Mouse (Mus musculus): ENCODE results near the gene Rabgap1l. TPM values are rescaled to one million over a fixed set of nuclear protein-coding genes. Genes with fewer than 3 reads are reported as not detected.

The Rabgap1l gene
- polyA plus RNA-seq, 1 experiment from 2014 or later = 12.2 TPM

DNA sequence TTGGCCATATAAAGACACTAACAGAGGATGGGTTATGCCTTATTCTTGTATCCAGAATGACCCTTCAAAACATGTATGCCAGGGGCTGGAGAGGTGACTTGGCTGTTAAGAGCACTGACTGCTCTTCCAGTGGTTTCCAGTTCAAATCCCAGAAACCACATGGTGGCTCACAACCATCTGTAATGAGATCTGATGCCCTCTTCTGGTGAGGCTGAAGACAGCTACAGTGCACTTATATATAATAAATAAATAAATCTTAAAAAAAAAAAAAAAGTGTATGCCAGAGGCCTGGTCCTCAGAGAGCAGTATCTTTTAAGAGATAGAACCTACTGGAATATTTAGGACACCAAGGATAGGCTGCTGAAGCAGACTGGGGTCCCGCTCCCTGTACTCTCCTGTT is 414.6 kb downstream of the Rabgap1l start:
- Histone ChIP-seq H3K9ac (ENCODE audit: low read length) (no peak overlapping the region), H3K9me3 (ENCODE audit: control insufficient read depth, low read length) (no peaks in the 10 kb centered on the region), H3K27me3 (ENCODE audit: control insufficient read depth, insufficient read depth, low read length) (no peaks in the 10 kb centered on the region), H3K27ac (ENCODE audit: low read depth, low read length) (no peak overlapping the region), H3K36me3 (ENCODE audit: control insufficient read depth, insufficient read depth, low read length) (no peaks in the 10 kb centered on the region), H3K4me1 (ENCODE audit: control insufficient read depth, insufficient read depth, low read length) (no peaks in the 10 kb centered on the region), H3K4me2 (no peak overlapping the region), H3K4me3 (ENCODE audit: low read depth, low read length) (no peak overlapping the region)
- ATAC-seq (ENCODE audit: low FRiP score) = 0 out of 2 replicates have a peak, but pooled peaks have one; percentile 30
- no peak for DNase-seq (ENCODE audit: low spot score, missing footprints)
- WGBS = 90% methylated on average over 1 of the region's 1 CpGs

GRCm38 (mm10) chr1:160377337-160378336 is 415.4 kb downstream of the Rabgap1l start:
- no peak overlapping the region for H3K4me3 ChIP-seq (ENCODE audit: low read depth, low read length)
- no peak for DNase-seq (ENCODE audit: low spot score, missing footprints)
- 0 out of 2 replicates have a peak, but pooled peaks have one; percentile 52 for ATAC-seq (ENCODE audit: low FRiP score)
- no peaks in the 10 kb centered on the region for H3K36me3 ChIP-seq (ENCODE audit: control insufficient read depth, insufficient read depth, low read length)
- H3K4me2 ChIP-seq = no peak overlapping the region
- no peaks in the 10 kb centered on the region for H3K9me3 ChIP-seq (ENCODE audit: control insufficient read depth, low read length)
- H3K27me3 ChIP-seq (ENCODE audit: control insufficient read depth, insufficient read depth, low read length) = no peaks in the 10 kb centered on the region
- no peak overlapping the region for H3K27ac ChIP-seq (ENCODE audit: low read depth, low read length)
- WGBS = 66% methylated on average over 10 of the region's 10 CpGs
- H3K9ac ChIP-seq (ENCODE audit: low read length) = no peak overlapping the region
- H3K4me1 ChIP-seq (ENCODE audit: control insufficient read depth, insufficient read depth, low read length) = no peaks in the 10 kb centered on the region

DNA sequence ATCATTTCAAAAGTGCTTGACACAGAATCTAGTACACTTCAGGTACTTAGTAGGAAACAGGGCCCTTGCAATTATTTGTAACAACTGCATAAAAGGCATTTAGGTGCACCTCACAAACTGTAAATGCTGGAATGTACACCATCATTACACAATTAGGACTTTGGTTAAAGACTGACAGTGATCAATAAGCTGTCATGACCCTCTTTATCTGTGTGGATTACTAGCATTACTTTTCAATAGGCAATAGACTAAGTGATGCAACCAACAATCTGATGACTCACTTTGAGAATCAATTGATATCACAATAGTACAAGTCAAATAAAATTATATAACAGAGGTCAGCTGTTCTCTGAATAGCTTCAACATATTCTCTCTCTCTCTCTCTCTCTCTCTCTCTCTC is 418.5 kb downstream of the Rabgap1l start:
- H3K9ac ChIP-seq (ENCODE audit: low read length) = no peak overlapping the region
- H3K4me2 ChIP-seq = no peak overlapping the region
- H3K4me3 ChIP-seq (ENCODE audit: low read depth, low read length) = no peak overlapping the region
- no peaks in the 10 kb centered on the region for H3K4me1 ChIP-seq (ENCODE audit: control insufficient read depth, insufficient read depth, low read length)
- no peak for DNase-seq (ENCODE audit: low spot score, missing footprints)
- no peaks in the 10 kb centered on the region for H3K36me3 ChIP-seq (ENCODE audit: control insufficient read depth, insufficient read depth, low read length)
- no peaks in the 10 kb centered on the region for H3K9me3 ChIP-seq (ENCODE audit: control insufficient read depth, low read length)
- no peaks in the 10 kb centered on the region for H3K27me3 ChIP-seq (ENCODE audit: control insufficient read depth, insufficient read depth, low read length)
- no peak overlapping the region for H3K27ac ChIP-seq (ENCODE audit: low read depth, low read length)
- ATAC-seq (ENCODE audit: low FRiP score) = no peak

DNA sequence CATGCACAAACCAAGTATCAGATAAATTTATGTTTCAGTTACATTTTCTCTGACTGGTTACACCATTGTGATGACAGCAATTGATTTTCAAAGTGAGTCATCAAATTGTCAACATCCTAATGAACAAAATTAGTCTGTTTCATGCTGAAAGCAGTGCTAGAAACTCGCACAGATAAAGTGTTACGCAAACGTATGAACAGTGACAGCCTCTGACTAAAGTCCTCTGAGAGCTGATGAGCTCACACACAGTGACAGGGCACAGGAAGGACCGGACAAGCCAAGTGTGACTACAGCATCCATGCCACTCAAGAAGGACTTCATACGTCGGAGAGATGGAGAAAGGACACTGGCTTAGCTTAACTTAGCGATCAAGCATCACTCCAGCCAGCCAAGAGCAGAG is 419.7 kb downstream of the Rabgap1l start:
- H3K9me3 ChIP-seq (ENCODE audit: control insufficient read depth, low read length) = no peaks in the 10 kb centered on the region
- ATAC-seq (ENCODE audit: low FRiP score) (no peak), DNase-seq (ENCODE audit: low spot score, missing footprints) (no peak)
- WGBS = 86% methylated on average over 7 of the region's 7 CpGs
- no peaks in the 10 kb centered on the region for H3K36me3 ChIP-seq (ENCODE audit: control insufficient read depth, insufficient read depth, low read length)
- no peak overlapping the region for H3K27ac ChIP-seq (ENCODE audit: low read depth, low read length)
- H3K9ac ChIP-seq (ENCODE audit: low read length) = no peak overlapping the region
- H3K4me1 ChIP-seq (ENCODE audit: control insufficient read depth, insufficient read depth, low read length) = no peaks in the 10 kb centered on the region
- H3K4me3 ChIP-seq (ENCODE audit: low read depth, low read length) = no peak overlapping the region
- no peaks in the 10 kb centered on the region for H3K27me3 ChIP-seq (ENCODE audit: control insufficient read depth, insufficient read depth, low read length)
- H3K4me2 ChIP-seq = no peak overlapping the region

DNA sequence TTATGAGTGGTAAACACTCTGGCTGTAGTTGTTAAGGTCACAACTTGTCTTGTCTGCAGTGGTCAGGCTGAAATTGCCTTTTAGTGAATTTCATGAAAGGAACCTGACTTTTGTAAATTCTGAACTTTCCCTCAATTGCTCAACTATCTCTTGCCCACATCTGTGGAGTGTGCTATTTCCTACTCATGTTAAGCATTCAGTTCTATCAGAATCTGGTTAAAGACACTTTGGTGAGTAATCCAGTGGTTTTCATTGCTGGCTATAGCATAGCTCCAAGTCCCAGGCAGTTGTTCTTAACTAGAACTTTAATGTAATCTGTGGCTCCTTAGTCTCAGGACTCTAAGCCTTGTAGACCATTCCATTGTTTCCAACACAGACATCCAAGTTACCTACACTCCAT is 421.3 kb downstream of the Rabgap1l start:
- Histone ChIP-seq H3K4me1 (ENCODE audit: control insufficient read depth, insufficient read depth, low read length) (no peaks in the 10 kb centered on the region), H3K36me3 (ENCODE audit: control insufficient read depth, insufficient read depth, low read length) (no peaks in the 10 kb centered on the region), H3K27ac (ENCODE audit: low read depth, low read length) (no peak overlapping the region), H3K9me3 (ENCODE audit: control insufficient read depth, low read length) (no peaks in the 10 kb centered on the region), H3K4me2 (no peak overlapping the region), H3K27me3 (ENCODE audit: control insufficient read depth, insufficient read depth, low read length) (no peaks in the 10 kb centered on the region), H3K9ac (ENCODE audit: low read length) (no peak overlapping the region), H3K4me3 (ENCODE audit: low read depth, low read length) (no peak overlapping the region)
- no peak for ATAC-seq (ENCODE audit: low FRiP score)
- DNase-seq (ENCODE audit: low spot score, missing footprints) = no peak

GRCm38 (mm10) chr1:160370552-160370951 is 422.5 kb downstream of the Rabgap1l start:
- no peaks in the 10 kb centered on the region for H3K27me3 ChIP-seq (ENCODE audit: control insufficient read depth, insufficient read depth, low read length)
- no peak for DNase-seq (ENCODE audit: low spot score, missing footprints)
- H3K27ac ChIP-seq (ENCODE audit: low read depth, low read length) = no peak overlapping the region
- no peaks in the 10 kb centered on the region for H3K36me3 ChIP-seq (ENCODE audit: control insufficient read depth, insufficient read depth, low read length)
- H3K4me2 ChIP-seq = no peak overlapping the region
- WGBS = 70% methylated on average over 1 of the region's 1 CpGs
- no peaks in the 10 kb centered on the region for H3K9me3 ChIP-seq (ENCODE audit: control insufficient read depth, low read length)
- no peaks in the 10 kb centered on the region for H3K4me1 ChIP-seq (ENCODE audit: control insufficient read depth, insufficient read depth, low read length)
- H3K9ac ChIP-seq (ENCODE audit: low read length) = no peak overlapping the region
- no peak for ATAC-seq (ENCODE audit: low FRiP score)
- no peak overlapping the region for H3K4me3 ChIP-seq (ENCODE audit: low read depth, low read length)

DNA sequence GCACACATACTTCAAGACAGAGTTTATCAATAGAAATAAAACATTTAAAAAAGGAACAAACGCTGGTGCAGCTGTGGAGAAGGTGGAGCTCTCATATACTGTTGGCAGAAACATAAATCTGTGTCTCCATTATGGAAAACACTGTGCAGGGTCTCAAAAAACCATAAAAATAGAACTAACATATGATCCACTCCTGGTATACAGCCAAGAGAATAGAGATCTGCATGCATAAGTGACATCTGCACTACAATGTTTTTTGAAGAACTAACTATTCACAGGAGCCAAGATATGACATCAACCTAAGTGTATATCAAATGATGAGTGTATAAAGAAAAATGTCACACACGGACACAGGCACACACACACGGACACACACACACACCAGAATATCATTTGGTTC is 426.4 kb downstream of the Rabgap1l start:
- no peak for DNase-seq (ENCODE audit: low spot score, missing footprints)
- ATAC-seq (ENCODE audit: low FRiP score) = no peak
- H3K4me2 ChIP-seq = no peak overlapping the region
- H3K27ac ChIP-seq (ENCODE audit: low read depth, low read length) = no peak overlapping the region
- H3K4me1 ChIP-seq (ENCODE audit: control insufficient read depth, insufficient read depth, low read length) = no peaks in the 10 kb centered on the region
- H3K27me3 ChIP-seq (ENCODE audit: control insufficient read depth, insufficient read depth, low read length) = no peaks in the 10 kb centered on the region
- H3K9me3 ChIP-seq (ENCODE audit: control insufficient read depth, low read length) = no peaks in the 10 kb centered on the region
- H3K9ac ChIP-seq (ENCODE audit: low read length) = no peak overlapping the region
- 89% methylated on average over 3 of the region's 3 CpGs for WGBS
- no peak overlapping the region for H3K4me3 ChIP-seq (ENCODE audit: low read depth, low read length)
- H3K36me3 ChIP-seq (ENCODE audit: control insufficient read depth, insufficient read depth, low read length) = no peaks in the 10 kb centered on the region

- Histone ChIP-seq H3K27me3 (ENCODE audit: control insufficient read depth, insufficient read depth, low read length) (no peaks in the 10 kb centered on the region), H3K9me3 (ENCODE audit: control insufficient read depth, low read length) (no peaks in the 10 kb centered on the region), H3K9ac (ENCODE audit: low read length) (no peak overlapping the region), H3K36me3 (ENCODE audit: control insufficient read depth, insufficient read depth, low read length) (no peaks in the 10 kb centered on the region), H3K4me2 (no peak overlapping the region), H3K27ac (ENCODE audit: low read depth, low read length) (no peak overlapping the region), H3K4me3 (ENCODE audit: low read depth, low read length) (no peak overlapping the region), H3K4me1 (ENCODE audit: control insufficient read depth, insufficient read depth, low read length) (no peaks in the 10 kb centered on the region)
- DNase-seq (ENCODE audit: low spot score, missing footprints) = peak; percentile 17
- ATAC-seq (ENCODE audit: low FRiP score) = no peak
Observed at GRCm38 (mm10) chr1:160357268-160357667, 435.7 kb downstream of the Rabgap1l start.

- Histone ChIP-seq H3K4me1 (ENCODE audit: control insufficient read depth, insufficient read depth, low read length) (peaks cover 5% of the 10 kb centered on the region; the same call in 1 of the 2 replicates), H3K9ac (ENCODE audit: low read length) (no peak overlapping the region), H3K27me3 (ENCODE audit: control insufficient read depth, insufficient read depth, low read length) (no peaks in the 10 kb centered on the region), H3K4me3 (ENCODE audit: low read depth, low read length) (no peak overlapping the region), H3K36me3 (ENCODE audit: control insufficient read depth, insufficient read depth, low read length) (no peaks in the 10 kb centered on the region), H3K27ac (ENCODE audit: low read depth, low read length) (no peak overlapping the region), H3K9me3 (ENCODE audit: control insufficient read depth, low read length) (no peaks in the 10 kb centered on the region), H3K4me2 (no peak overlapping the region)
- ATAC-seq (ENCODE audit: low FRiP score) (no peak), DNase-seq (ENCODE audit: low spot score, missing footprints) (peak; percentile 57)
- WGBS = 81% methylated on average over 6 of the region's 6 CpGs
Observed at GRCm38 (mm10) chr1:160353732-160354455, 439.1 kb downstream of the Rabgap1l start.
